In genomic region chr14:14350263-14351147, GRCm38 (mm10) we compare ENCODE assay signal across 11 mouse cellular contexts. TPM values are rescaled to one million over a fixed set of nuclear protein-coding genes. Genes with fewer than 3 reads are reported as not detected.
A peak's percentile ranks its signal among the peaks of the same experiment; 100 is the strongest.
DNase-seq lines count a peak whose midpoint lies in the region; ATAC-seq lines count a peak whose summit lies in the region.
"Had no signal": no experiment of that assay in that cellular context is flagged by ENCODE, and none has a peak within 500 bp of the region (broad histone marks: within the 10 kb centered on the region; RNA-seq: fewer than 3 reads in every experiment).

No protein-coding gene starts in this region.

- ATAC-seq in erythroid progenitor cell, adult 5-6 weeks (replicated peaks; ENCODE audit: low FRiP score, poor library complexity, severe bottlenecking) = no peak
- ATAC-seq: intestine, embryonic 15.5 days; midbrain, embryonic 16.5 days had no signal

- peak; percentile 17 for DNase-seq in kidney, postnatal 10 days
- no peak for DNase-seq in kidney, postnatal 36 days
- DNase-seq in A20 (ENCODE audit: low read depth, low spot score) = peak; percentile 10
- peak; percentile 51 for DNase-seq in CD4-positive helper T cell, adult 2 months (ENCODE audit: low read depth, low spot score)
- peak; percentile 46 for DNase-seq in induced T-regulatory cell, adult 2 months (ENCODE audit: low read depth)
- no peak for DNase-seq in adrenal gland, adult 8-10 months

RNA-seq across cellular contexts. Expression of gene Il3ra, which starts 4.4 kb away (rescaled TPM):
- total RNA-seq in erythroid progenitor cell, adult 5-6 weeks (2015; ENCODE audit: low replicate concordance) = 2.5 and 4.3 TPM in 2 replicates
- total RNA-seq in erythroid progenitor cell, adult 5-6 weeks (2017; ENCODE audit: low replicate concordance) = 4.8 and 5.8 TPM in 2 replicates
- total RNA-seq in adrenal gland, adult 8-10 months (2022) = 10 to 100 TPM in 1 of 4 experiments, 1 to 10 TPM in 3; 8.8 to 11.5 (median 9.1) TPM

RNA-seq across cellular contexts. Expression of gene Olfr31, which starts 27.9 kb away (rescaled TPM):
- total RNA-seq in erythroid progenitor cell, adult 5-6 weeks (2015; ENCODE audit: low replicate concordance) = not detected in 2 replicates
- not detected in 2 replicates for total RNA-seq in erythroid progenitor cell, adult 5-6 weeks (2017; ENCODE audit: low replicate concordance)
- not detected for total RNA-seq in adrenal gland, adult 8-10 months (2022)
- total RNA-seq: heart, adult 2 months; layer of hippocampus, adult 8-10 months had no signal

RNA-seq across cellular contexts. Expression of gene Olfr721-ps1, which starts 50.6 kb away (rescaled TPM):
- not detected in 2 replicates for total RNA-seq in erythroid progenitor cell, adult 5-6 weeks (2015; ENCODE audit: low replicate concordance)
- total RNA-seq in erythroid progenitor cell, adult 5-6 weeks (2017; ENCODE audit: low replicate concordance) = not detected in 2 replicates
- total RNA-seq in adrenal gland, adult 8-10 months (2022) = not detected
- total RNA-seq: heart, adult 2 months; layer of hippocampus, adult 8-10 months had no signal

Comparison
In these comparisons a context has a peak if more than half of its experiments do, and no peak if none do; other contexts are left out.
1. DNase-seq: peak in kidney, postnatal 10 days (single experiment), A20 (single experiment), CD4-positive helper T cell, adult 2 months (single experiment) and induced T-regulatory cell, adult 2 months (single experiment); none in kidney, postnatal 36 days (0 of 2) and adrenal gland, adult 8-10 months (single experiment).